Mouse (Mus musculus) heart, adult 18-20 months (tissue): ENCODE measurements around the gene Mast3. TPM values are rescaled to one million over a fixed set of nuclear protein-coding genes. Genes with fewer than 3 reads are reported as not detected.

ENCODE experiments used
- DNase-seq, 2 experiments: peaks; one replicate each; pipeline ENCODE4 v3.0.0; 2021 to 2022; ENCODE audit warnings: mixed read lengths in 1 of 2
- total RNA-seq, 2 experiments: library from RNA; stranded (reverse); gene quantifications; 2 replicates each; pipeline ENCODE4 v1.2.3; 2021

Mast3 gene
- total RNA-seq, 2 experiments from 2014 or later = 6.8 to 9.8 TPM

GRCm38 (mm10) chr8:70776496-70777444 lies 28.1 kb downstream of the Mast3 start, which contains the start of gene Pik3r2:
Gene Pik3r2 (minus strand): TSS chr8:70776713.
- peak; percentile 98 to 99 for DNase-seq

GRCm38 (mm10) chr8:70775851-70776495 lies 28.9 kb downstream of the Mast3 start:
- peak in 1 of 2 experiments; percentile 57 for DNase-seq

- peak in 1 of 2 experiments; percentile 41 for DNase-seq
Observed at GRCm38 (mm10) chr8:70775227-70775626, 29.6 kb downstream of the Mast3 start.

- DNase-seq = no peak
Observed at GRCm38 (mm10) chr8:70774740-70775139, 30.1 kb downstream of the Mast3 start.

- peak; percentile 88 to 94 for DNase-seq
Observed at GRCm38 (mm10) chr8:70773833-70774232, 31.0 kb downstream of the Mast3 start.

GRCm38 (mm10) chr8:70773410-70773809 lies 31.4 kb downstream of the Mast3 start:
- no peak for DNase-seq

- no peak for DNase-seq
Observed at GRCm38 (mm10) chr8:70772890-70773289, 32.0 kb downstream of the Mast3 start.

GRCm38 (mm10) chr8:70772075-70772474 lies 32.8 kb downstream of the Mast3 start:
- no peak for DNase-seq

GRCm38 (mm10) chr8:70771217-70771616 lies 33.6 kb downstream of the Mast3 start:
- DNase-seq = no peak

GRCm38 (mm10) chr8:70770748-70771147 lies 34.1 kb downstream of the Mast3 start:
- no peak for DNase-seq

GRCm38 (mm10) chr8:70769858-70770257 lies 35.0 kb downstream of the Mast3 start:
- no peak for DNase-seq

- peak; percentile 93 to 96 for DNase-seq
Observed at GRCm38 (mm10) chr8:70769359-70769758, 35.5 kb downstream of the Mast3 start.

- no peak for DNase-seq
Observed at GRCm38 (mm10) chr8:70768956-70769355, 35.9 kb downstream of the Mast3 start.

- peak in 1 of 2 experiments; percentile 61 for DNase-seq
Observed at GRCm38 (mm10) chr8:70768231-70768776, 36.5 kb downstream of the Mast3 start.

- no peak for DNase-seq
Observed at GRCm38 (mm10) chr8:70767503-70767902, 37.4 kb downstream of the Mast3 start.

GRCm38 (mm10) chr8:70766571-70767440 lies 38.0 kb downstream of the Mast3 start:
- DNase-seq = peak; percentile 80 to 85

GRCm38 (mm10) chr8:70765838-70766570 lies 38.9 kb downstream of the Mast3 start:
- DNase-seq = peak; percentile 62 to 66

GRCm38 (mm10) chr8:70765329-70765728 lies 39.5 kb downstream of the Mast3 start:
- DNase-seq = no peak

- no peak for DNase-seq
Observed at GRCm38 (mm10) chr8:70764676-70765075, 40.2 kb downstream of the Mast3 start.

- DNase-seq = no peak
Observed at GRCm38 (mm10) chr8:70764026-70764425, 40.8 kb downstream of the Mast3 start.

GRCm38 (mm10) chr8:70763354-70763753 lies 41.5 kb downstream of the Mast3 start:
- peak in 1 of 2 experiments; percentile 77 for DNase-seq
